Mouse (Mus musculus) G1E (cell line): ENCODE measurements around the gene Pknox2.

Experiments
- CTCF ChIP-seq: IDR thresholded peaks from 2 replicates; pipeline ENCODE4 v1.5.1; 2012; ENCODE audit warnings: low read depth, low read length, inconsistent platforms, mixed read lengths
- GATA1 ChIP-seq: IDR thresholded peaks from 2 replicates; pipeline ENCODE4 v1.6.1; 2012; ENCODE audit warnings: borderline replicate concordance, low read length, inconsistent platforms, mixed read lengths
- POLR2AphosphoS5 ChIP-seq: IDR thresholded peaks from 2 replicates; pipeline ENCODE4 v1.6.1; 2012; ENCODE audit warnings: low read depth, low read length, inconsistent platforms; ENCODE audit not compliant: insufficient replicate concordance
- TAL1 ChIP-seq: conservative IDR thresholded peaks from 2 replicates; pipeline ENCODE4 v1.6.1; 2012; ENCODE audit warnings: low read depth, low read length, inconsistent platforms, mixed read lengths

DNA sequence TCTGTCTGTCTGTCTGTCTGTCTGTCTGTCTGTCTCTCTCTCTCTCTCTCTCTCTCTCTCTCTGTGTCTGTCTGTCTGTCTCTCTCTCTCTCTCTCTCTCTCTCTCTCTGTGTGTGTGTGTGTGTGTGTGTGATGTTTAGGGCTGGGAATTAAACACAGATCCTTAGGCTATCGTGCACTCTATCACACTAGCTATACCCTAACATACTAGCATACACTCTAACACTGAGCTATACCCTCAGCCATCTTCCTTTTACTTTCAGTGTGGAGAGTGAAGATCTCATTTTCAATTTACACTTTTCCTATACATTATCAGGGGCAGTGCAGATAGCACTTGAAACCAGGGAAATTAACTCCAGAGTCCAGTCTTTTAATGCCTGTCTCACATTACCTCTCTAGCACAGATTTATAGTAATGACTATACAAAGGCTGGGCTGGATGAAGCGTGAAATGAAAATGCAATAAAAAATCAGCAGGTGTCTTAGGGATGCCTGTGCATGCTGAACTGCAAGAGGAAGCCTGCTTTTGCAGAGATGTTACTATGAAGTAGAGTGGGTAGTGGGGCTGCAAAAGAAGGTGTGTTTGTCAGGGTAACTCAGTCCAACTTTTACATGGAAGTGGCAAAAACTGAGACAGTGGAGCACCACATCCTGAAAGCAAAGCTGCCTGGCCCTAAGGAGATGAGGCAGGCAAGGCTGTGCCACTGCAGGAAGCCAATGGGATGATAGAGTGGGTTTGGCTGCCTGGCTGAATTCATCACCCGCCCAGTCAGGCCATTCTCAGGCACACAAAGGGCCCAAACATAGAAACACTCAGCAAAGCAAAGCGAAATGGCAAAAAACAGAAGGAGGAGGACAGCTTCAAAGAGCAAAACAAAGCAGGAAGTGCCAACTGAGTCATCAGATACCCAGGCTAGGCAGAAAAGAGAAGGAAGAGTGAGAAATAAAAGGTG, 282.1 kb downstream of the Pknox2 start:
- TF ChIP-seq CTCF (no peak), TAL1 (no peak), GATA1 (no peak), POLR2AphosphoS5 (no peak)
